Mouse (Mus musculus): ENCODE data around the gene Lsr.
"Not testable (repeated sequence)": the region's sequence is repeated elsewhere in the genome, so short reads cannot be mapped to it uniquely, and the experiment has no call there.

Gene Lsr

GRCm38 (mm10) chr7:30962862-30963261, 10.4 kb downstream of the Lsr start:
- DNase-seq (ENCODE audit: low spot score in 2 of 2), result no peak

- DNase-seq (ENCODE audit: low spot score in 2 of 2), result no peak
Observed at GRCm38 (mm10) chr7:30959786-30960349, 13.4 kb downstream of the Lsr start.

GRCm38 (mm10) chr7:30958866-30959487, 14.3 kb downstream of the Lsr start:
- DNase-seq (ENCODE audit: low spot score in 2 of 2), result no peak

GRCm38 (mm10) chr7:30958109-30958865, 15.0 kb downstream of the Lsr start:
- no peak for DNase-seq (ENCODE audit: low spot score in 2 of 2)

GRCm38 (mm10) chr7:30957367-30957783, 15.9 kb downstream of the Lsr start:
- DNase-seq (ENCODE audit: low spot score in 2 of 2), result peak; percentile 78 to 92

GRCm38 (mm10) chr7:30956756-30957366, 16.4 kb downstream of the Lsr start, which contains the start of gene Usf2:
Gene Usf2, minus strand, starts transcription at chr7:30956803.
- peak in 1 of 2 experiments; percentile 74 for DNase-seq (ENCODE audit: low spot score in 2 of 2)

- DNase-seq (ENCODE audit: low spot score in 2 of 2), result no peak
Observed at GRCm38 (mm10) chr7:30956357-30956751, 16.9 kb downstream of the Lsr start.

- DNase-seq (ENCODE audit: low spot score in 2 of 2), result peak in 1 of 2 experiments; percentile 77
Observed at GRCm38 (mm10) chr7:30955584-30956356, 17.5 kb downstream of the Lsr start.

- DNase-seq (ENCODE audit: low spot score in 2 of 2), result no peak
Observed at GRCm38 (mm10) chr7:30954971-30955520, 18.2 kb downstream of the Lsr start.

- DNase-seq (ENCODE audit: low spot score in 2 of 2), result no peak
Observed at GRCm38 (mm10) chr7:30954036-30954435, 19.2 kb downstream of the Lsr start.

- DNase-seq (ENCODE audit: low spot score in 2 of 2), result no peak
Observed at GRCm38 (mm10) chr7:30953459-30953858, 19.8 kb downstream of the Lsr start.

- DNase-seq (ENCODE audit: low spot score in 2 of 2), result no peak
Observed at GRCm38 (mm10) chr7:30952441-30953265, 20.6 kb downstream of the Lsr start.

GRCm38 (mm10) chr7:30949902-30950301, 23.4 kb downstream of the Lsr start:
- not testable (repeated sequence) for DNase-seq (ENCODE audit: low spot score in 2 of 2)

- DNase-seq (ENCODE audit: low spot score in 2 of 2), result no peak
Observed at GRCm38 (mm10) chr7:30945876-30946275, 27.4 kb downstream of the Lsr start.

- not testable (repeated sequence) for DNase-seq (ENCODE audit: low spot score in 2 of 2)
Observed at GRCm38 (mm10) chr7:30945466-30945865, 27.8 kb downstream of the Lsr start.

- not testable (repeated sequence) for DNase-seq (ENCODE audit: low spot score in 2 of 2)
Observed at GRCm38 (mm10) chr7:30944706-30945105, 28.6 kb downstream of the Lsr start.

GRCm38 (mm10) chr7:30943909-30944635, 29.2 kb downstream of the Lsr start, which contains the start of gene Hamp:
Gene Hamp, minus strand, starts transcription at chr7:30944032.
- DNase-seq (ENCODE audit: low spot score in 2 of 2), result no peak

- not testable (repeated sequence) for DNase-seq (ENCODE audit: low spot score in 2 of 2)
Observed at GRCm38 (mm10) chr7:30942365-30942764, 30.9 kb downstream of the Lsr start.

- DNase-seq (ENCODE audit: low spot score in 2 of 2), result not testable (repeated sequence)
Observed at GRCm38 (mm10) chr7:30940070-30940469, 33.2 kb downstream of the Lsr start.

Measured in left cerebral cortex, adult 9 months (tissue).